Mouse (Mus musculus) gastrocnemius, postnatal 36 days (tissue): ENCODE results near the gene Btf3. TPM values are rescaled to one million over a fixed set of nuclear protein-coding genes. Genes with fewer than 3 reads are reported as not detected.

ENCODE experiments used
- DNase-seq, 2 experiments: peaks; one replicate each; pipeline ENCODE4 v3.0.0; 2022
- intact Hi-C: fragments of 180-260 bp; cut with DNase I; formaldehyde crosslinking; loops from one replicate; pipeline ENCODE4 v1.15.1; 2025
- long read RNA-seq, 2 experiments: library from polyadenylated mRNA; stranded (forward); transcript quantifications; one replicate each; pipeline ENCODE4 v2.0.0; 2021
- total RNA-seq, 2 experiments: library from RNA; stranded (reverse); gene quantifications; 2 replicates each; pipeline ENCODE4 v1.2.3; 2021

Btf3 gene
- total RNA-seq = 100 to 1,000 TPM; 186 to 222 TPM
- long read RNA-seq, experiment 1, transcript Btf3-205 (6 exons, 888 nt) = major isoform, 191 of 204 reads
- long read RNA-seq, experiment 1, partial matches to known transcripts = 5 of 204 reads
- long read RNA-seq, experiment 1, other reads (novel, unspliced or antisense) = 3 of 204 reads
- long read RNA-seq, experiment 2, transcript Btf3-205 (6 exons, 888 nt) = major isoform, 275 of 292 reads
- long read RNA-seq, experiment 2, transcript Btf3-201 (6 exons, 1,091 nt) = minor isoform, 5 of 292 reads
- long read RNA-seq, experiment 2, partial matches to known transcripts = 5 of 292 reads
- long read RNA-seq, experiment 2, other reads (novel, unspliced or antisense) = 5 of 292 reads

GRCm38 (mm10) chr13:98316480-98317245 is at the start of gene Btf3:
Gene Btf3, minus strand, starts transcription at chr13:98317006.
- intact Hi-C loops = loop anchor here (5.0 kb wide), 1 partner anchor 54 kb away; the partner anchor contains the start of genes Ankra2 and Utp15
- peak; percentile 90 to 92 for DNase-seq

- DNase-seq = no peak
- intact Hi-C loops = no loop called here
Measured at GRCm38 (mm10) chr13:98365766-98366421, 49.1 kb upstream of the Btf3 start.

GRCm38 (mm10) chr13:98365081-98365480 is 48.3 kb upstream of the Btf3 start:
- intact Hi-C loops = no loop called here
- DNase-seq = no peak

- intact Hi-C loops = no loop called here
Measured at GRCm38 (mm10) chr13:98363046-98363445, 46.2 kb upstream of the Btf3 start.

GRCm38 (mm10) chr13:98361161-98361560 is 44.4 kb upstream of the Btf3 start:
- intact Hi-C loops = no loop called here
- DNase-seq = no peak

More at GRCm38 (mm10) chr13:98363046-98363445, 46.2 kb upstream of the Btf3 start:
- no peak for DNase-seq

- DNase-seq = no peak
- intact Hi-C loops = no loop called here
Measured at GRCm38 (mm10) chr13:98360391-98360790, 43.6 kb upstream of the Btf3 start.

- intact Hi-C loops = loop anchor here (5.0 kb wide), 1 partner anchor 138 kb away; no protein-coding TSS in a partner anchor
Measured at GRCm38 (mm10) chr13:98359337-98359736, 42.5 kb upstream of the Btf3 start.

GRCm38 (mm10) chr13:98358424-98359181 is 41.8 kb upstream of the Btf3 start:
- DNase-seq = no peak
- intact Hi-C loops = loop anchor here (5.0 kb wide), 1 partner anchor 139 kb away; no protein-coding TSS in a partner anchor

More at GRCm38 (mm10) chr13:98359337-98359736, 42.5 kb upstream of the Btf3 start:
- DNase-seq = no peak

GRCm38 (mm10) chr13:98357433-98358423 is 40.9 kb upstream of the Btf3 start:
- no peak for DNase-seq
- intact Hi-C loops = loop anchor here (5.0 kb wide), 1 partner anchor 140 kb away; no protein-coding TSS in a partner anchor

GRCm38 (mm10) chr13:98356973-98357425 is 40.2 kb upstream of the Btf3 start:
- intact Hi-C loops = loop anchor here (5.0 kb wide), 1 partner anchor 140 kb away; no protein-coding TSS in a partner anchor

GRCm38 (mm10) chr13:98356176-98356972 is 39.6 kb upstream of the Btf3 start:
- DNase-seq = no peak
- intact Hi-C loops = loop anchor here (5.0 kb wide), 1 partner anchor 141 kb away; no protein-coding TSS in a partner anchor

More at GRCm38 (mm10) chr13:98356973-98357425, 40.2 kb upstream of the Btf3 start:
- DNase-seq = no peak

- peak in 1 of 2 experiments; percentile 21 for DNase-seq
Measured at GRCm38 (mm10) chr13:98355559-98356111, 38.8 kb upstream of the Btf3 start.

GRCm38 (mm10) chr13:98354871-98355558 is 38.2 kb upstream of the Btf3 start:
- peak in 1 of 2 experiments; percentile 23 for DNase-seq
- intact Hi-C loops = loop anchor here (5.0 kb wide), 1 partner anchor 142 kb away; no protein-coding TSS in a partner anchor

More at GRCm38 (mm10) chr13:98355559-98356111, 38.8 kb upstream of the Btf3 start:
- intact Hi-C loops = loop anchor here (5.0 kb wide), 1 partner anchor 142 kb away; no protein-coding TSS in a partner anchor

- peak in 1 of 2 experiments; percentile 23 for DNase-seq
- intact Hi-C loops = no loop called here
Measured at GRCm38 (mm10) chr13:98354090-98354801, 37.4 kb upstream of the Btf3 start, which contains the start of gene Foxd1. Gene Foxd1, plus strand, starts transcription at chr13:98354242.

- intact Hi-C loops = no loop called here
- DNase-seq = no peak
Measured at GRCm38 (mm10) chr13:98353709-98354089, 36.9 kb upstream of the Btf3 start.
